Mouse (Mus musculus) cerebellum, adult 2 months (tissue): Measurements from ENCODE around the gene Pkn1. TPM values are rescaled to one million over a fixed set of nuclear protein-coding genes. Genes with fewer than 3 reads are reported as not detected.

Experiments used
- DNase-seq, 2 experiments: peaks; one replicate each; pipeline ENCODE4 v3.0.0; 2021
- H3K27ac ChIP-seq: fragments of 200-500 bp; 2 replicates; pipeline ENCODE4 v1.5.1; 2012; ENCODE audit warnings: low read length, control low read depth, inconsistent platforms; ENCODE audit not compliant: insufficient read depth
- H3K27me3 ChIP-seq: fragments of 200-500 bp; 2 replicates; pipeline ENCODE4 v1.6.1; 2012; ENCODE audit warnings: inconsistent platforms, mild to moderate bottlenecking, low read length, moderate library complexity; ENCODE audit not compliant: control insufficient read depth, insufficient read depth
- H3K4me1 ChIP-seq: fragments of 200-500 bp; 2 replicates; pipeline ENCODE4 v1.6.1; 2011; ENCODE audit warnings: low read length; ENCODE audit not compliant: control insufficient read depth, insufficient read depth
- H3K4me3 ChIP-seq: fragments of 200-500 bp; replicated peaks from 2 replicates; pipeline ENCODE3; 2011; ENCODE audit warnings: mild to moderate bottlenecking, low read depth, low read length, control low read depth; ENCODE audit not compliant: insufficient read depth
- CTCF ChIP-seq: fragments of 200-500 bp; IDR thresholded peaks from 2 replicates; pipeline ENCODE4 v1.5.1; 2011; ENCODE audit warnings: low read depth, mild to moderate bottlenecking, control low read depth, low read length, moderate library complexity, borderline replicate concordance; ENCODE audit not compliant: insufficient read depth
- POLR2A ChIP-seq: fragments of 200-500 bp; IDR thresholded peaks from 2 replicates; pipeline ENCODE4 v1.6.1; 2011; ENCODE audit warnings: low read length, control low read depth, borderline replicate concordance; ENCODE audit not compliant: insufficient read depth
- WGBS: fragments of 180-500 bp; shearing (Covaris S2); methylation state at CpG from one replicate; pipeline ENCODE4 v1.1.7; 2018; 5-methylcytosine and 5-hydroxymethylcytosine counted together
- polyA plus RNA-seq: library from polyadenylated mRNA; depleted of rRNA; stranded (reverse); fragments of >200 nt; gene quantifications from 2 replicates; pipeline ENCODE4 v1.2.3, GENCODE M21; 2012; rRNA removed

The Pkn1 gene
- 59.8 and 62.7 TPM in 2 replicates for polyA plus RNA-seq

- TF ChIP-seq POLR2A (peak; percentile 49; the same call in 1 of the 2 replicates), CTCF (no peak)
- peak; percentile 78 to 80 for DNase-seq
These were observed at the start of gene Pkn1 for GRCm38 (mm10) chr8:83698661-83699453. Gene Pkn1, minus strand, starts transcription at chr8:83699179.

GRCm38 (mm10) chr8:83748708-83749107 is 49.7 kb upstream of the Pkn1 start:
- WGBS: 43% methylated on average over 3 of the region's 3 CpGs
- DNase-seq: no peak
- Histone ChIP-seq H3K4me3 (no peak overlapping the region), H3K27me3 (no peaks in the 10 kb centered on the region), H3K4me1 (0 out of 2 replicates have a peak, but pooled peaks cover 3% of the 10 kb centered on the region), H3K27ac (no peak overlapping the region)
- TF ChIP-seq CTCF (no peak), POLR2A (no peak)

More at GRCm38 (mm10) chr8:83698661-83699453, at the start of gene Pkn1:
- Histone ChIP-seq H3K27me3 (no peaks in the 10 kb centered on the region), H3K4me1 (peaks cover 14% of the 10 kb centered on the region), H3K4me3 (peak within 1 kb of the TSS; percentile 70), H3K27ac (peak within 1 kb of the TSS; percentile 88)
- under 1% methylated on average over 83 of the region's 85 CpGs for WGBS

- DNase-seq: peak; percentile 20 to 32
These were observed 48.8 kb upstream of the Pkn1 start for GRCm38 (mm10) chr8:83747661-83748346.

GRCm38 (mm10) chr8:83744070-83744469 is 45.1 kb upstream of the Pkn1 start:
- TF ChIP-seq CTCF (no peak), POLR2A (no peak)

More at GRCm38 (mm10) chr8:83747661-83748346, 48.8 kb upstream of the Pkn1 start:
- WGBS: 3% methylated on average over 28 of the region's 28 CpGs
- H3K27ac ChIP-seq: no peak overlapping the region
- H3K4me1 ChIP-seq: 0 out of 2 replicates have a peak, but pooled peaks cover 3% of the 10 kb centered on the region
- TF ChIP-seq POLR2A (no peak), CTCF (no peak)
- H3K4me3 ChIP-seq: peak overlapping the region; percentile 0
- H3K27me3 ChIP-seq: no peaks in the 10 kb centered on the region

GRCm38 (mm10) chr8:83742968-83743367 is 44.0 kb upstream of the Pkn1 start:
- DNase-seq: no peak
- Histone ChIP-seq H3K4me3 (no peak overlapping the region), H3K4me1 (0 out of 2 replicates have a peak, but pooled peaks cover 3% of the 10 kb centered on the region), H3K27ac (no peak overlapping the region), H3K27me3 (no peaks in the 10 kb centered on the region; the same call in 1 of the 2 replicates)
- TF ChIP-seq CTCF (no peak), POLR2A (no peak)
- WGBS: 92% methylated on average over 6 of the region's 6 CpGs

More at GRCm38 (mm10) chr8:83744070-83744469, 45.1 kb upstream of the Pkn1 start:
- no peak overlapping the region for H3K4me3 ChIP-seq
- H3K27me3 ChIP-seq: no peaks in the 10 kb centered on the region; the same call in 1 of the 2 replicates
- 78% methylated on average over 4 of the region's 4 CpGs for WGBS
- no peak for DNase-seq
- H3K27ac ChIP-seq: no peak overlapping the region
- H3K4me1 ChIP-seq: 0 out of 2 replicates have a peak, but pooled peaks cover 3% of the 10 kb centered on the region

GRCm38 (mm10) chr8:83741849-83742655 is 43.1 kb upstream of the Pkn1 start:
- Histone ChIP-seq H3K27me3 (no peaks in the 10 kb centered on the region; the same call in 1 of the 2 replicates), H3K4me1 (no peaks in the 10 kb centered on the region), H3K4me3 (no peak overlapping the region), H3K27ac (no peak overlapping the region)
- 84% methylated on average over 19 of the region's 19 CpGs for WGBS
- DNase-seq: no peak
- TF ChIP-seq CTCF (no peak), POLR2A (no peak)

- no peak within 1 kb of the TSS for H3K27ac ChIP-seq
- H3K4me3 ChIP-seq: peak within 1 kb of the TSS; percentile 31
- 2% methylated on average over 54 of the region's 56 CpGs for WGBS
- TF ChIP-seq POLR2A: no peak
- TF ChIP-seq CTCF: no peak
- DNase-seq: no peak
- no peaks in the 10 kb centered on the region for H3K4me1 ChIP-seq
- H3K27me3 ChIP-seq: no peaks in the 10 kb centered on the region; the same call in 1 of the 2 replicates
These were observed 42.2 kb upstream of the Pkn1 start, which contains the start of gene Adgre5 for GRCm38 (mm10) chr8:83740976-83741741. Gene Adgre5, minus strand, starts transcription at chr8:83741326.
